Mouse (Mus musculus) megakaryocyte, adult 5-6 weeks (primary cell): ENCODE measurements around the gene Stk11. TPM values are rescaled to one million over a fixed set of nuclear protein-coding genes. Genes with fewer than 3 reads are reported as not detected.
A peak's percentile ranks its signal among the peaks of the same experiment; 100 is the strongest.

Experiments
- ATAC-seq: 2 replicates; pipeline ENCODE4 v1.8.0; 2016; ENCODE audit warnings: mild to moderate bottlenecking, inconsistent platforms; ENCODE audit not compliant: poor library complexity, severe bottlenecking
- total RNA-seq, 2 experiments: library from RNA; stranded (forward) in 1 of 2; stranded (reverse) in 1 of 2; fragments of 153-499, 151-499 nt in 1 of 2; fragments of 221-1000, 200-1000 nt in 1 of 2; gene quantifications; 2 replicates each; pipeline versions ENCODE4 v1.2.3 to v1.2.4; 2015 to 2017

Gene Stk11
- total RNA-seq, 2 experiments from 2014 or later: 60.7 to 146 TPM

DNA sequence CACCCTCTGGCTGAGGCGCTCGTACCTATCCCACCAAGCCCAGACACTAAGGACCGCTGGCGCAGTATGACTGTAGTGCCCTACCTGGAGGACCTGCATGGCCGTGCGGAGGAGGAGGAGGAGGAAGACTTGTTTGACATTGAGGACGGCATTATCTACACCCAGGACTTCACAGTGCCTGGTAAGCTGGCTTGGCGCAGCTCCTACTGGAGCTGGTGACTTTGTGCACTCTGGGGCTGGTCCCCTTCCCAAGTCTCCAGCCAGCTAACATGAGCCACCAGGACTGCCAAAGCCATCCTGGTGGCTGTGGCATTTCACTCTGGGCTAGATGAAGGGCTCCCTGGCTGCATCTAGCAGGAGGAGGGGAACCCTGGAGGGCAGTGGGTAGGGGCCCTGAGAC is 12.3 kb downstream of the Stk11 start:
- no peak for ATAC-seq

- no peak for ATAC-seq
These were observed 14.2 kb downstream of the Stk11 start for GRCm38 (mm10) chr10:80129846-80130245.

DNA sequence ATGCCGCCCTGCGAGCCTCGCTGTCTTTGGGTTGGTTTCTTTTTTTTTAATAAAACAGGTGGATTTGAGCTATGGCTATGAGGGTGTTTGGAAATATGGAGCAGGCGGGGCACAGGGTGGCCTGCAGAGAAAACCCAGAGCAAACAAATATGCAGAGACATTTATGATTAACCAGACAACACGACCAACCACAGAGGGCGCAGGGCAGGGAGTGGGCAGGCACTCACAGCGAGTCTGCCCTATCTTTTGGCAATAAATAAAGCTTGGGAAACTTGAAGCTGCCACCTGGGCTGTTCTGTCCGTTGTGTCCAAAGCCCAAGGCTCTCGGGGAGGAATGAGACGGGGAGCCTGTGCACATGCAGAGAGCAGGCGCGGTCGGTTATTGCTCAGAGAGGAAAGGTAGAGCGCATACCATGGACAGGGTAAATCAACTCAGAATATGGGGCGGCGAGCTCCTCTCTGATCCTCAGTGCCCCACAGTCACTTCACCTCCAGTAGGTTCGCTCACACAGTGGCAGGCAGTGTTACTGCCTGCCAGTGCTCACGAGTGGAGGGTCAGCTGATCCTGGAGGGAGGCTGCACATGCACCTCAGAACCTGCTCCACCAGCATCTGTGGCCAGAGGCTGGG is 14.9 kb downstream of the Stk11 start:
- no peak for ATAC-seq

DNA sequence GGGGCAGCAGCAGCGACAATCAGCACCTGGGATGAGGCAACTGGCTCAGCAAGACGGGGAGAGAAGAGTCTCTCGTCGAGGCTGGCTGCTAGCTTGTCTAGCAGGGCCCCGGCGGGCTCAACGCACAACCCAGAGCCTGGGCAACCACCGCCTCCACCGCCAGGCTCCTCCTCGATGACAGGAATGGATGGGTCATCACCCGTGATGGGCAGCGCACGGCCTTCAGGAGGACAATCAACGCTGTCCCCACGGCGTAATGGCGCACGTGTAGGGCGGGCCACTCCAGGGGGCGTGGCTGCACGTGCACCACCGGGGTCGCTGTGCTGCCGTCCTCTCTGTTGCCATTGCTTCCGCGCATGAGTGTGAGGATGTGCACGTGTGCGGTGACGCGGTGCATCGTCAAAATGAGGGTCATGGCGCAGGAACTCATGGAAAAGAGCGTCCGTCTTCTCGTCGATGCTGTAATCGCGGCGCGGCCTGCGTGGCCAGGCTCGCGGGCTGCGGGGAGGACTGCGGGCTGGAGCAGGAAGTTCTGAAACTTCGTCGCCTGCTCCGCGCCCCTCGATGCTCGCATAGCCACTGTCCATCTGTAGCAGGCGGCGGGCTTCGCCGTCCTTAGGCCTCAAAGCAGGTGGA is 15.8 kb downstream of the Stk11 start:
- no peak for ATAC-seq

GRCm38 (mm10) chr10:80131952-80132350 is 16.3 kb downstream of the Stk11 start:
- ATAC-seq: no peak

DNA sequence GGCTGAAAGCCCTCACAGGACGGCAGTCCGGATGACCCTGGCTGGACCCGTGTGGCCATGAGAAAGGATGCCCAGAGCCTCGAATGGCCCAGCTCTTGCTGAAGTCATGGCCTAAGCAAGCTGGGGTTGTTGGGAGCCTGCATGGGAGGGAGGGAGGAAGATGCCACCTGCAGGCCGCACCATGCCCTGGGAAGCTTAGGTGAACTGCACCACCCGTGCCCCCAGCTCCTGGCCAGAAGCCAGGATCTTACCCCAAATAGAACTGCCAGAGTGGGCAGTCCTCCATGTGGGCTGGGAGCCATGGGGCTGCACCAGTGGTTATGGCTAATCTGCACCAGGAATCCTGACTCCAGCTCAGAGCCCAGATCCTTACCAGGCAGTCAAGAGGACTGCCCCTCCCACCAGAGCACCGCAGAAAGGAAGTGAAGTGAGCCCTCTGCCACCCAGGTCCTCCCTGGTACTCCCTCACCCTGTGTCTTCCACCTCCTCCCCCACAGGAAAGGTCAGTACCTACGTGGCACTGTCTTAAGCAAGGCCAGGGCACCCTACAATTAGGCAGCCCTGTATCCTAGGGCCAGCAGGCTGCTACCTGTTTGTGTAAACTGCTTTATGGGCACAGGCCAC is 17.7 kb downstream of the Stk11 start:
- peak; percentile 65 for ATAC-seq

DNA sequence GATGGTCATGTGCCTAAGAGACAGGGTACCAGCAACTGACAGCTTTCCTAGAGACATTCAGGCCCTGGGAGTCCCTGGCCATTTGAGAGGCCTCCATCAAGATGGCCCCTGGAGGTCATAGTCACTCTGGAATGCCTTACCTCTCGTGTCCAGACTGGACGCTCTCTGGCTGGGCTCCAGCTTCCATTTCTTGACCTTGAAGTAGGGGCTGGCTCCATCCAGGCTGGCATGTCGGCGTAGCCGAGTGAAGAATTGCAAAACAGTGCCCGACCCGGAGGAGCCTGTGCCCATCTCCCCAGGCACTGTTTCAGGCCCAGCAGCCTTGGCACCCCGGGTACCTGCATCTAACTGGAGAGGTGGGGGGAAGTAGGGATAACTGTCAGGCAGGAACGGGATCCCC is 18.8 kb downstream of the Stk11 start:
- no peak for ATAC-seq

- ATAC-seq: no peak
These were observed 19.6 kb downstream of the Stk11 start for GRCm38 (mm10) chr10:80135161-80135560.

DNA sequence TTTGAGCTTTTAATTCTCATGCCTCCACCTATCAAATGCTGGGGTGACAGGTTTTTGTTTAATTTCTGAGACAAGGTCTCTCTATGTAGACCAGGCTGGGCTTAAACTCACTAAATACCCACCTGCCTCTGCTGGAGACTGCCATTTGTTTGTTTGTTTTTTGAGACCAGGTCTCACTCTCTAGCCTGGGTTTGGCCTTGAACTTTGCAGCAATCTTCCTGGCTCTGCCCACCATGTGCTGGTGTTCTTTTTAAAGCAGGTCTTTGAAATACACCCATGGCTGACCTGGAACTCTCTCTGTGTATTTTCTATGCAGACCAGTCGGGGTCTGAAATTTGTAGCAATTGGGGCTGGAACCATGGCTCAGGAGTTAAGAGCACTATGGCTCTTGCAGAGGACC is 20.0 kb downstream of the Stk11 start:
- no peak for ATAC-seq

DNA sequence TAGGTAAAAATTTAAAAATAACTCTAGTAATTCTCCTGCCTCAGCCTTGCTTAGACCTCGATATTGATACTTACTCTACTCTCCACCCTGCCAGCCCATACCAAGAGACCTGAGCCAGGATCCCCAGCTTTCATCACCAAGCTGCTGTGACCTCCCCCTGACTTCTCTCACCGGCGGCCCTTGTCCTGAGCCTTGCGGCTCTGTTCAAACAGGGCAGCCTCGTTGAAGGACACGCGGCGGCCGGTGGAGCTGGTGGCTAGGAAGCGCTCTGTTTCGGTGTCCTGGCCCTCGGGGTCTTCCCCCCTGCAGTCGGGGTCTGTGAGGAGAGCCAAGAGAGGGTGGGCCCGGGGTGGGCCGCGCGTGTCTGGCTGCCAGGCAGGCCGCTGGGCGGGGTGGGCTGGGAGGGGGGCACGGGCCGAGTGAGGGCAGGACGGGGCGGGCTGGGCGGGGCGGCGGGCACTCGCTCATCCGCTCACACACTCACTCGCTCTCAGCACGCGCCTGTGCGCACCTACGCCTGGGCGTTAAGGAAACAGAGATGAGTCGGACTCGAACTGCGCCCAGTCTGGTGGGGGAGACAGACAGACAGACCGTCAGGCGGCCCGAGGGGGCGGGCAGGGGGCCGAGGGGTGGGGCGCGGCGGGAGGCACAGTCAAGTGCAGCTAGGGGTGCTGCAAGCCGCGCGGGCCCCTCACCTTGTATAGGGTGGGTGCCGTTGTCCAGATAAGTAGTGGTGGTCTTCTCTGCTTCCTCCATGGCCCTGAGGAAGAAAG is 20.8 kb downstream of the Stk11 start:
- ATAC-seq: no peak

GRCm38 (mm10) chr10:80136952-80137625 is 21.5 kb downstream of the Stk11 start:
- ATAC-seq: no peak

- no peak for ATAC-seq
These were observed 22.3 kb downstream of the Stk11 start for GRCm38 (mm10) chr10:80137626-80138552.

- no peak for ATAC-seq
These were observed 23.2 kb downstream of the Stk11 start, which contains the start of gene Atp5d for GRCm38 (mm10) chr10:80138553-80139438. Gene Atp5d, plus strand, starts transcription at chr10:80138632.

GRCm38 (mm10) chr10:80139439-80139775 is 23.8 kb downstream of the Stk11 start:
- no peak for ATAC-seq

DNA sequence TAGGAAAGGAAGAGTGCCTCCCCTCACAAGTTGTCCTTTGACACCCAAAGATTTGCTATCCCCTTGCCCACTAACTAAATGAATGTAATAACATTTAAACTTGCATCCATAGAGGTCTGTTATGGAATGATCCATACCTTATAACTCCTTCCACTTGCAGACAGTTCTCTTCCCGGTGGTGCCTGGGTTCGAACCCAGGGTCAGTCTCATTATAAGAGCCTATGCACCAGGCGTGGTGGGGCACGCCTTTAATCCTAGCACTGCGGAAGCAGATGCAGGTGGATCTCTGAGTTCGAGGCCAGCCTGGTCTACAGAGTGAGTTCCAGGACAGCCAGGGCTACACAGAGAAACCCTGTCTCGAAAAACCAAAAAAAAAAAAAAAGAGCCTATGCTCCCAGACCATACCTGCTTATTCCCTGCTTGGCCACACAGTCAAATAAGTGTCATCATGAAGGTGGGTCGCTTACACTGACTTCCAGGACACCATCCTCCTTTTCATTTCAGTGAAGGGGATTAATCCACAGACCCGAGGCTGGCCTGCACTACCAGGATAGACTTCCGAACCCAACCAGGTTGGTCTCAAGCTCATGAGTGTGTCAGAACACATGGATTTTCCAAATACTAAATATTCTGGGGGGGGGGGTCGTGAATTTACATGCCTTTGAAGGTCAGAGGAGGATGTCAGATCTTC is 24.5 kb downstream of the Stk11 start:
- no peak for ATAC-seq

DNA sequence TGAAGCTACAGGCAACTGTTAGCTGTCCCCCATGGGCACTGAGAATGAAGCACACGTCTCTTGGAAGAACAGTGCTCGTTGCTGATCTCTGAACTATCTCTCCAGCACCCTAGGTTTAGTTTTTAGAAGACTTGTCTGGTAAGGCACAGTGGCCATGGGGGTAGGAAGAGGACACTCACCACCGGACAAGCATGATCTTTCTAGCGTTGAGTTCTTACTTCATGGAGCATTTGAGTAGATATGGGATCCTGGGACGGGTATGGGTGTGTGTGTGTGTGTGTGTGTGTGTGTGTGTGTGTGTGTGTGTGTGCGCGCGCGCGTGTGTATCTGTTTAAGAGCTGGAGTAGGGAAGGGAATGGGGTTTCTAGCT is 25.0 kb downstream of the Stk11 start, which contains the start of gene Cbarp:
Gene Cbarp (minus strand): TSS at position 170 of the 370 bp plus-strand sequence.
- ATAC-seq: no peak

DNA sequence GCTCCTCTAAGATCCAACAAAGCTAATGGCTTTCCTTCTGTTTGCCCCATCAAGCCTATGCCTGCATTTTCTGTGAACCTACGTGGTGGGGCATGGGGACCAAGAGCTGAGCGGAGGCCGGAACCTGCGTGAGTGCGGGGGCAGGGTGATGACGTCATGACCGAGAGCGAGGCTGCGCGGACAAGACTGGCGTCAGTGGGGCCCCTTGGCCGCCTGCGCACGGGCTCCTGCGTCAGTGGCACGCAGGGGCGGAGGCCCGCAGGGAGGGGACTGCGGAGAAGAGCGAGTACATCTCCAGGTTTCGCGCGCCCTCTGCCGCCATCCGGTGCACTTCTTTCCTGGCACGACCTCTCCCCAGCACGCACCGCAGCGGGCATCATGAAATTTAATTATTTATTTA is 25.6 kb downstream of the Stk11 start:
- peak; percentile 83 for ATAC-seq

DNA sequence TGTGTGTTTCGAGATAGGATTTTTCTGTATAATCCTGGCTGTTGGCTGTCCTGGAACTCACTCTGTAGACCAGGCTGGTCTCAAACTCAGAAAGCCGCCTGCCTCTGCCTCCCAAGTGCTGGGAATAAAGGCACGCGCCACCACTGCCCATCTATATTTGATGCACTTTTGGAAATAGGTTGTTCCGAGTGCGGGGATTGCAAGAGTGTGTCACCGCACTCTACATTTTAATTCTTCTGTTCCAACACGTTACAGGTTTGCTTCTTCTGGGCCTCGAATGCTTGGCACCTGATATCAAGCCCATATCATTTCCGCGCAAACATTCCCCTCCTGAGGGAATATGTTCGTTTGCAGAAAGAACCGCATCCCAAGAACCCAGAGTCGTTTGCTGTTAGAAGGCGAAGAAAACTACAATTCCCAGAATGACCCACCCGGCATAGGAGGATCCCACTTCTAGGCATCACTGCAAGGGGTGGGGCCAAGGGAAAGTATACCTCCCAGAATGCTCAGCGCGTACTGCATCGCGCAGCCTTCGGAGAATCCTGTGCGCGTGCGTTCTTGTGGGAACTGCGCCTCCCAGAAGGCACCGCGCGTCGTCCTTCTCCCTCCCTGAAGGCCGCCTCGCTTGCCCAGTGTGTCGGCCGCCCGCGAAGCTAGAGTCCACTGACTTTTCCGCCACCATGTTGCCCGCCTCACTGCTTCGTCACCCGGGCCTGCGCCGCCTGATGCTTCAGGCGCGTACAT is 26.4 kb downstream of the Stk11 start:
- peak; percentile 74 for ATAC-seq
